Comparison of ENCODE assay signal across 9 mouse cellular contexts in the genomic region with DNA sequence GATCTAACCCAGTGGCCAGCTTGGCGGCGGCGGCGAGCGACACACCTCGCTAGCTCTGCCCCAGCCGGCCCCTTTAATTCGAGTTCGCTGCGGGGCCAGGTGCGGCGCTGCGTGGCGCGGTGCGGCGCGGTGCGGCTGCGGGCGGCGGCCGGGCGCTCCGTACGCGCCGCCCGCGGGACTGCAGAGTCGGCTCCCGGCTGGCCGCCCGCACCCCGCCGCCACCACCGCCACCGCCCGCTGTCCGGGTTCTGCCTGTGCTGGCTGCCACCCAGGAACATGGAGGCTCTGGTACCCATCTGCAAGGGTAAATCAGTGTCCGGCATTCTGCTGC. TPM values are rescaled to one million over a fixed set of nuclear protein-coding genes. Genes with fewer than 3 reads are reported as not detected.
DNase-seq lines count a peak whose midpoint lies in the region; ATAC-seq lines count a peak whose summit lies in the region.
"Had no signal": no experiment of that assay in that cellular context is flagged by ENCODE, and none has a peak within 500 bp of the region (broad histone marks: within the 10 kb centered on the region; RNA-seq: fewer than 3 reads in every experiment).

No protein-coding gene starts in this region.

- H3K27me3 ChIP-seq in forebrain, embryonic 15.5 days = peaks cover 18% of the 10 kb centered on the region; the same call in 1 of the 2 replicates

- intact Hi-C loops in left cerebral cortex, postnatal 14 days (cut with DNase I) = no loop called here

- under 1% methylated on average over 30 of the region's 41 CpGs for WGBS in forebrain, embryonic 15.5 days

- peak; percentile 42 for DNase-seq in adrenal gland, postnatal 10 days
- DNase-seq in adrenal gland, postnatal 4 days (ENCODE audit: low spot score in 2 of 2) = no peak
- peak; percentile 47 to 56 for DNase-seq in right cerebral cortex, adult 2 months (ENCODE audit: low spot score in 2 of 2)
- no peak for DNase-seq in right cerebral cortex, postnatal 4 days
- peak; percentile 33 to 52 for DNase-seq in left cerebral cortex, postnatal 14 days (ENCODE audit: low spot score in 2 of 2)
- peak; percentile 46 for DNase-seq in right cerebral cortex, postnatal 14 days
- DNase-seq in thymus, postnatal 36 days = no peak

- peak overlapping the region; percentile 94 for H3K4me2 ChIP-seq in forebrain, embryonic 15.5 days (replicated peaks)

- ATAC-seq in forebrain, embryonic 15.5 days (replicated peaks) = peak; percentile 69

- H3K9ac ChIP-seq in forebrain, embryonic 15.5 days (replicated peaks) = peak overlapping the region; percentile 65
- H3K9ac ChIP-seq: liver, embryonic 14.5 days had no signal

- H3K27ac ChIP-seq in forebrain, embryonic 15.5 days (replicated peaks) = peak overlapping the region; percentile 58
- H3K27ac ChIP-seq: liver, embryonic 14.5 days had no signal

- H3K36me3 ChIP-seq in forebrain, embryonic 15.5 days = no peaks in the 10 kb centered on the region

- peaks cover 15% of the 10 kb centered on the region for H3K4me1 ChIP-seq in forebrain, embryonic 15.5 days

- H3K9me3 ChIP-seq in forebrain, embryonic 15.5 days = no peaks in the 10 kb centered on the region

- H3K4me3 ChIP-seq in forebrain, embryonic 15.5 days = peak overlapping the region; percentile 59

RNA-seq across cellular contexts. Expression of gene Kcna2, which starts 0.5 kb away (rescaled TPM):
- 1 to 10 TPM; 2.5 to 2.6 TPM for total RNA-seq in adrenal gland, postnatal 10 days (2021)
- 1 to 10 TPM; 3.1 to 4.0 TPM for total RNA-seq in adrenal gland, postnatal 4 days (2021)
- polyA plus RNA-seq in forebrain, embryonic 15.5 days (2015; fragmentation: Nextera tagmentation; extraction: Ambion mirVana) = 0.73 and 0.83 TPM in 2 replicates
- total RNA-seq in left cerebral cortex, postnatal 14 days (2021) = 100 to 1,000 TPM in 1 of 2 experiments, 10 to 100 TPM in 1; 97.4 to 107 TPM

Comparison
In these comparisons a context has a peak if more than half of its experiments do, and no peak if none do; other contexts are left out.
1. DNase-seq: peak in adrenal gland, postnatal 10 days (single experiment), right cerebral cortex, adult 2 months (2 of 2), left cerebral cortex, postnatal 14 days (2 of 2) and right cerebral cortex, postnatal 14 days (single experiment); none in adrenal gland, postnatal 4 days (0 of 2), right cerebral cortex, postnatal 4 days (single experiment) and thymus, postnatal 36 days (0 of 2).
2. RNA of gene Kcna2, which starts 0.5 kb away (total RNA-seq): 97.4 to 107 TPM in left cerebral cortex, postnatal 14 days; 3.1 to 4.0 TPM in adrenal gland, postnatal 4 days and 2.5 to 2.6 TPM in adrenal gland, postnatal 10 days; every median in the first group is over 10 times any median in the second.